Mouse (Mus musculus): ENCODE results near the gene Vgll4.

Vgll4 gene

GRCm38 (mm10) chr6:114835344-114835743 lies 134.4 kb downstream of the Vgll4 start:
- no peak for DNase-seq

GRCm38 (mm10) chr6:114833791-114834346 lies 135.9 kb downstream of the Vgll4 start:
- peak; percentile 76 to 83 for DNase-seq

GRCm38 (mm10) chr6:114833058-114833685 lies 136.6 kb downstream of the Vgll4 start:
- no peak for DNase-seq

- no peak for DNase-seq
These were observed 138.0 kb downstream of the Vgll4 start for GRCm38 (mm10) chr6:114831807-114832206.

GRCm38 (mm10) chr6:114829660-114830438 lies 139.9 kb downstream of the Vgll4 start:
- DNase-seq, result no peak

GRCm38 (mm10) chr6:114826889-114827288 lies 142.9 kb downstream of the Vgll4 start:
- no peak for DNase-seq

GRCm38 (mm10) chr6:114821646-114822045 lies 148.1 kb downstream of the Vgll4 start:
- no peak for DNase-seq

GRCm38 (mm10) chr6:114819971-114820481 lies 149.8 kb downstream of the Vgll4 start:
- no peak for DNase-seq

GRCm38 (mm10) chr6:114818471-114818870 lies 151.3 kb downstream of the Vgll4 start:
- DNase-seq, result peak; percentile 40 to 63

- no peak for DNase-seq
These were observed 151.8 kb downstream of the Vgll4 start for GRCm38 (mm10) chr6:114817948-114818347.

GRCm38 (mm10) chr6:114814882-114815650 lies 154.7 kb downstream of the Vgll4 start:
- peak in 1 of 2 experiments; percentile 46 for DNase-seq

- no peak for DNase-seq
These were observed 155.5 kb downstream of the Vgll4 start for GRCm38 (mm10) chr6:114814199-114814881.

GRCm38 (mm10) chr6:114812779-114813178 lies 157.0 kb downstream of the Vgll4 start:
- DNase-seq, result no peak

GRCm38 (mm10) chr6:114812322-114812721 lies 157.5 kb downstream of the Vgll4 start:
- DNase-seq, result no peak

Measured in kidney, postnatal 36 days (tissue).